Mouse (Mus musculus) c-Kit-positive CD71-positive TER-119-positive erythroid progenitor cells, embryonic 14.5 days (primary cell): ENCODE measurements at regions not wholly inside any gene's neighbourhood (a gene's known extent, or its start where the extent isn't known, plus 50 kb on each side); places are given as distances from the start of the nearest gene placed in this dataset.

Source experiments
- DNase-seq: peaks from one replicate; pipeline ENCODE4 v3.0.0-alpha.2; 2013; ENCODE audit warnings: low spot score

DNA sequence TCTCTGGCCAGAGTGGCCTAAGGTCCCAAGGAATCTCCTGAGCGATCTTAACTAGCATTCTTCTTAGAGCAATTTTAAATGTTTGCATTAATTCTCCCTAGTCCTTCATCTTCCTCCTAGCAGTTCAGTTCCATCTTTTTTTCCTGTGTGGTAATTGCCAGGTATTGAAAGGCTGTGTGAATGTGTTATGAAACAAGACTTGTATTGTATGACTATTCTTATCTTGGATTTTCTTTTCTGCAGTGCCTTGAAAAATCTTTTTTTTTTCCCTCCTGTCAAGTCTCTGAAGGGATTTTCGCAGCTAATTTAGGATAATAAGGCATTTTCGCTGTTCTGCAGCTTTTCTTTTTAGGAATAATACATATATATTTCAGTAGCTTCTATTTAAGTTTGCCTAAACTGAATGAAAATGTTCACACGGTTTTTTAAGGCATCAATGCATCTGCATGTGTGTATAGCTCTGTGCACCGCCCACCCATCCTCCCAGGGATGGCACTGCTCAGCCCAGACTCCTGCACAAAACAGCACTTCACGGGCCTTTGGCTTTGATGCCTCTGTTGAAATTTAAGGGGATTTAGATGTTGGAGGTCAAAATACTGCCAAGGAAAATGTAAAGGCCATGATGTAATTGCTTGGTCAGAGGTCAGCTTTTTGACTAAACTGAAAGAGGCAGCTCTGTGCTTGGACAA lies 132.4 kb downstream of the Fgf9 start:
- DNase-seq, result no peak

- no peak for DNase-seq
Observed at GRCm38 (mm10) chr14:58189948-58190347, 119.6 kb downstream of the Fgf9 start.

DNA sequence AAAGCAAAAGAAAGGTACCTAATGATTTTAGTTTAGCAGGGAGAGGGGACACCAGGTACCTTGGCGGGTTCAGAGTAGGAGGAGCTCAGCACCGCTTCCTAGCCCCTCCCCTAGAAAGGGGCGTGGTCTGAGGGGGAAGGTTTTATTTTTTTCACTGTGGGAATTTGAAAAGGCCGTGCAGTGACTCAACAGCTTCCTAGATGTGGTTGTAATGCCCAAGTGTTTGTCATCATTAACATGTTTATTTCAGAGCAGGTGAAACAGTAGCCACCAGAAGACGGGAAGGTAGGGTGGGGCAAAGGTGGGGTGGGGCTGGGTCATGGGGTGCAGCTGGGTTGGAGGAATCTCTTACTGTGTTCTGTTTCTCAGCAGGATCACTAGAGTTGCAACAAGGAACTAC lies 112.5 kb downstream of the Fgf9 start:
- DNase-seq, result no peak

GRCm38 (mm10) chr14:58180724-58181123 lies 110.4 kb downstream of the Fgf9 start:
- DNase-seq, result no peak

- DNase-seq, result no peak
Observed at GRCm38 (mm10) chr14:58175651-58176363, 105.5 kb downstream of the Fgf9 start.

DNA sequence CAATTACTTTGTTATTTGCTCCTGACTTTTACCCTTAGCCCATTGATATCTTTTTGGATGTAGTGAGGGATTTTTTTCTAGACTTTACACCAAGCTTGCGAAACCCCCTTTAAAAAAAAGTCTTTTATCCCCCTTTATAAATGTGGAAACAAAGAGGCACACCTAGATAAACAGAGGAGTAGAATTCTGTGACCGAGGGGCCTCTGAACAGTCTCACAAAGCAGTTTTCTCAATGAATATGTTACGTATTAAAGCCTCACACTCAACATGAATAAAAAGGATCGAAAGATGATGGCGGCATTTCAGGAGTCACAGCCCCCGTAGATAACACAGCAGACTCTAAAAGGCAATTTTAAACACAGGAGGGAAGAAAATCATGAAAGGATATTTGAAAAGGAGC lies 104.2 kb downstream of the Fgf9 start:
- DNase-seq, result no peak

DNA sequence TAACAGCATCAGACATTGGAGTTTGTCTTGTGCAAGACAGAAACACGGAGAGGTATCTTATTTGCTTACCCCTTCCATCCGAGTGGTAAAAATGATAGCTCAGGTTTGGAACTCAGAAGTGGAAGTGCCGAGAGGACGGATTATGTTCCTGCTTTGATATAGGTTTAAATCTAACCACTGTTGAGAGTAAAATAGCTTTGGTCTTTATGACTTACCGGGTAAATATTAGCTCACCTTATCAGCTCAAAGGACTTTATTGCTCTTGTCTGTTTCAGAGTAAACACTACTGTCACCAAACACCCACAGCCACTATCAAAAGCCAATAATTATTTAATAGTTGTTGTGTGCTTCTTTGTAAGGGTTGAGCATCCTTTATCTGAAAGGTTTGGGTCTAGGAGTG lies 98.6 kb downstream of the Fgf9 start:
- DNase-seq, result no peak
